Mouse (Mus musculus): ENCODE data around the gene Tex50. TPM values are rescaled to one million over a fixed set of nuclear protein-coding genes. Genes with fewer than 3 reads are reported as not detected.
"Not testable (repeated sequence)": the region's sequence is repeated elsewhere in the genome, so short reads cannot be mapped to it uniquely, and the experiment has no call there.

The Tex50 gene
- not detected for total RNA-seq (2021)
- long read RNA-seq, experiment 1, result 0 reads
- long read RNA-seq, experiment 2, partial matches to known transcripts, result 0 of 1 reads
- long read RNA-seq, experiment 2, other reads (novel, unspliced or antisense), result 1 of 1 reads

DNA sequence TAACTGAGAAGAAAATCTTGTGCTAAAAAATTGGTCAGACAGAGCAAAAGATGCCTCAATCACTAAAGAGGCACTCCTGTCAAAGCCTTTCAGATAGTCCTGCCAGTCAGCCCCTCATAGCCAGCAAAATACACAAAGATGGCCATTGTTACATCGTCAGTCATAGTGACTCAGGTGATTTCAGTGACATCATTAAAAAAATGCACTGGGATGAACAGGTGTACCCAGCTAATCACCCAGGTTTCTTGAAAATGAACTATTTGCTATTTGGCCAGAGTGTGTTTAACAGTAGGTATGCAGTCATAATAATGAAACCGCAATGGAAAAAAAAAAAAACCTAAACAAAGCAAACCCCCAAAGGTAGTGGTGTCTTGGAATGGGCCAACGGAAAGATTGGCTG, at the start of gene Tex50:
TSS of gene Tex50 (minus strand) at position 101 of the 400 bp plus-strand sequence.
- Histone ChIP-seq H3K4me3 (no peak within 1 kb of the TSS), H3K27ac (no peak within 1 kb of the TSS)
- intact Hi-C loops (cut with DNase I), result no loop called here
- DNase-seq (ENCODE audit: extremely low spot score in 1 of 2, low spot score in 2 of 2), result no peak
- TF ChIP-seq CTCF (IDR thresholded peaks at IDR 0.05), result no peak

DNA sequence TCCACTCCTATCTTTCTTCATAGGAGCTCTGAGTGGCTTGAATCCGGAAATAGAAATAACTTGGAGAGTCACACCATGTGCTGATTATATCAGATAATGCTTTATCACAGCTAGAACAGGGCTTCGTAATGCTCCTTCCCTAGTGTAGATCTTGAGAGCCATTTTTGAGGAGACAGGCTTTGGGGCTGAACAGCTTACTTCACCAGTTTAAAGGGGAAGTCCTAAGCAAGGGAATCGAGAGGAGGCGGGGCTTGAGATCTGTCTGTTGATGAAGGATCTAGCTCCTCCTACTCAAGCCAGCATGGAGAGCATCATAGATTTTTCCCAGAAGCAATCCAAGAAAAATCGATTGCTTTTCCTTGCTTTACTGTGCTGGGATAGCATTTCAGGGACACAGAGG, 40.7 kb upstream of the Tex50 start:
- no peak overlapping the region for H3K27ac ChIP-seq
- no peak for TF ChIP-seq CTCF (IDR thresholded peaks at IDR 0.05)
- no peak for DNase-seq (ENCODE audit: extremely low spot score in 1 of 2, low spot score in 2 of 2)
- intact Hi-C loops (cut with DNase I), result loop anchor here (5.0 kb wide), 1 partner anchor 458 kb away; no protein-coding TSS in a partner anchor
- H3K4me3 ChIP-seq, result no peak overlapping the region

DNA sequence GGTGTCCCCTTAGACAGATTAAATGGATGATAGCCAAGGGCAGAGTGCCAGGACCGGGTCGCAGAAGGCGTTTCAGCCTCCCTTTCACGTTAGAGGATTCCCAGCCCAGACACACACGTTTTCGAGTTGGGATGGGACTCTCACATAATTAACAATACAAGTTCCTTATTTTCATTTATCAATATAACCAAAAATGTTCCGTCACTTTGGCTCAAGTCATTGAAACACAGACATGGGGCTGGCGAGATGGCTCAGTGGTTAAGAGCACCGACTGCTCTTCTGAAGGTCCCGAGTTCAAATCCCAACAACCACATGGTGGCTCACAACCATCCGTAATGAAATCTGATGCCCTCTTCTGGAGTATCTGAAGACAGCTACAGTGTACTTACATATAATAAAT, 37.2 kb upstream of the Tex50 start:
- Histone ChIP-seq H3K4me3 (peak overlapping the region; percentile 40; the same call in 1 of the 2 replicates), H3K27ac (peak overlapping the region; percentile 33; the same call in 1 of the 2 replicates)
- intact Hi-C loops (cut with DNase I), result loop anchor here (5.0 kb wide), 1 partner anchor 454 kb away; no protein-coding TSS in a partner anchor
- DNase-seq (ENCODE audit: extremely low spot score in 1 of 2, low spot score in 2 of 2), result not testable (repeated sequence)

DNA sequence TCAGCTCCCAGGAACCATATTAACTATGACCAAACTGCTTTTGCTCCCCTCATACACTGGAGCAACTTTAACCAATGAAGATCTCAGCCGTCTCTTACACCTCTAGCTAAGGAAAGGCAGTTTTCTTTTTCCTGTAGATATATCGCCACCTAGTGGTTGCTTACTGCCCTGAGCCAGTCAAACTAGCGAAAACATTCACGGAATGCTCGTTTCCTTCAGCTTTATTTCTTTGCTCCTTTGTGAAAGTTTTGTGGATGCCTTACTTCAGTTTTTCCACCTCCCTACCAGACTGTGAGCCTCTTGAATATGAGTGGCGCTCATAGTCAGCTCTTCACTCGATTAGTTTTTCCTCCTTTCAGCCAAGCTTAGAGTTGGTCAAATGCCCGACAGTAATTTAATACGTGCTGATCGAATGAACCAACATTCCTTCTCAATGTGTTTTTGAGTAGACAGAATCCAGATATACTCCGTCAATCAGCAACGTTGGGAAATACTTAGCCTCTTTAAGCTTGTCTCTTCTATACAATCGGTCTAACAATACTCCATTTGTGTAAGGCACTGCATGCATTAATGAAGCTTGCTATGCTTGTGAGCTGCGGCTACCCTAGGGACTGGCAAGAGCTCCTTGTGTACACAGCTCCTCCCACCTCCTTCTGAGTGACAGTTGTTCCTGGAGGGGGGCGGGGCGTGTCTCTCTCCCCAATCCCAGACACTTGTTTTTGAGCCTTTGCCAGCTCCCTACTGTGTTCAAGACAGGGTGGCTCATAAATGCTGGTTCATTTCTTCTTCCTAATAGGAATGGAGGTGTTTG, 36.6 kb upstream of the Tex50 start:
- Histone ChIP-seq H3K27ac (peak overlapping the region; percentile 33; the same call in 1 of the 2 replicates), H3K4me3 (peak overlapping the region; percentile 40)
- DNase-seq (ENCODE audit: extremely low spot score in 1 of 2, low spot score in 2 of 2), result peak; percentile 61 to 64
- peak; percentile 96 for TF ChIP-seq CTCF (IDR thresholded peaks at IDR 0.05)
- intact Hi-C loops (cut with DNase I), result loop anchor here (5.0 kb wide), 1 partner anchor 453 kb away; no protein-coding TSS in a partner anchor

DNA sequence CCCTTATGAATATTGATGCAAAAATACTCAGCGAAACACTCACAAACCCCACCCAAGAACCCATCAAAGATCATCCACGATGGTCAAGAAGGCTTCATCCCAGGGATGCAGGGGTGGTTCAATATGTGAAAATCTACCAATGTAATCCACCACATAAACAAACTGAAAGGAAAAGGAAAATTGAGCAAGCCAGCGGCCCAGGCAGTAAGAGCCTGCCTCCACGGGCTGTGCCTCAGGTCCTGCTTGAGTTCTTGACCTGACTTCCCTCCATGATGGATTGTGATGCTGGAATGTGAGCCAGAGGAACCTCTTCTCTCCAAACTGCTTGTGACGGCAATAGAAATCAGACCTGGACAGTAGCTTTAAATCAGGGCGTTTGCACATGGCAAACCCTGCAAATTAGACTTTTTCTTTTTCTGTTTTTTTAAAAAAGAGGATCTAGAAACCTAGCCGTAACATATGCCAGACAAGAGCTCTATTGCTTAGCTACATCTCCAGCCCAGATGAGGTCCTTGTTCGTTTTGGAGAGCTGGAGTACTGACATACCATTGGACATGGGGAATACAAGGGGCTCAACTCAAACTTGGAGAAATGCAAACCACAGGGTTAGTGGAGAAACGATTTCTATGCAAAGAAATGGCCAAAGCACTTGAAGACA, 31.3 kb upstream of the Tex50 start:
- Histone ChIP-seq H3K4me3 (no peak overlapping the region), H3K27ac (no peak overlapping the region)
- DNase-seq (ENCODE audit: extremely low spot score in 1 of 2, low spot score in 2 of 2), result no peak
- intact Hi-C loops (cut with DNase I), result no loop called here
- TF ChIP-seq CTCF (IDR thresholded peaks at IDR 0.05), result no peak

DNA sequence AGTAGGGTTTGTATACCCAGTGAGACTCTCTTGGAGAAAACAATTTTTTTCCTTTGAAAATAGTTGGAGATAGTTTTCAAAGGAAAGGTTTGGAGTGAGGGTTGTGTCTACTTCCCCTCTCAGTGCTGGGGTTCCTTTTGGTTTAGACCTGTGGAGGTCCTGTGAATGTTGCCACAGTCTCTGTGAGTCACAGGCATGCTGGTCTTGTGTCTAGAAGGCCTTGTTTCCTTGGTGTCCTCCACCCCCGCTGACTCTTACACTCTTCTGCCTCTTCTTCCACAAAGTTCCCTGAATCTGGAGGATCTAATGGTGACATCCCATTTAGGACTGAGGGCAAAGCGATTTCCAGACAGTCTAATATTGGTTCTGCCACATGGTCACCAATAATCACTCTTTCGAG, 26.3 kb upstream of the Tex50 start:
- intact Hi-C loops (cut with DNase I), result no loop called here
- no peak for TF ChIP-seq CTCF (IDR thresholded peaks at IDR 0.05)
- Histone ChIP-seq H3K27ac (no peak overlapping the region), H3K4me3 (no peak overlapping the region)
- DNase-seq (ENCODE audit: extremely low spot score in 1 of 2, low spot score in 2 of 2), result no peak

DNA sequence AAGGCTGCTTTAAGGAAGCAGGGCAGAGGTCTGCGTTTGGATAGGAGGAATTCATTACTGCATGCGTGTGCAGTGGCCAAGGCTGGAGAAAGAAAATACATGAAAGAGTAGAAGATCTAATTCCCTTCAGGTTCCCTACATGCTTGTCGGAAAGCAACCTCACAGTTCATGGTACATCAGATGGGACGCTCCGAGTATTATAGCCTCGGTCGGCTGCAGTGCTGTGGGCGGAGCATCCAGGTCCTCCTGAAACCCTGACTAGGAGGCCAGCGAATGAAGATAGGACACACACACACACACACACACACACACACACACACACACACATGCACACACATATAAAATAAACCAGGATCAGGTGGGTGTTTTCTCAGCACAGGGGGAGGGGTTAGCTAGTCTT, 24.6 kb upstream of the Tex50 start:
- Histone ChIP-seq H3K4me3 (no peak overlapping the region), H3K27ac (no peak overlapping the region)
- DNase-seq (ENCODE audit: extremely low spot score in 1 of 2, low spot score in 2 of 2), result no peak
- intact Hi-C loops (cut with DNase I), result no loop called here
- no peak for TF ChIP-seq CTCF (IDR thresholded peaks at IDR 0.05)

DNA sequence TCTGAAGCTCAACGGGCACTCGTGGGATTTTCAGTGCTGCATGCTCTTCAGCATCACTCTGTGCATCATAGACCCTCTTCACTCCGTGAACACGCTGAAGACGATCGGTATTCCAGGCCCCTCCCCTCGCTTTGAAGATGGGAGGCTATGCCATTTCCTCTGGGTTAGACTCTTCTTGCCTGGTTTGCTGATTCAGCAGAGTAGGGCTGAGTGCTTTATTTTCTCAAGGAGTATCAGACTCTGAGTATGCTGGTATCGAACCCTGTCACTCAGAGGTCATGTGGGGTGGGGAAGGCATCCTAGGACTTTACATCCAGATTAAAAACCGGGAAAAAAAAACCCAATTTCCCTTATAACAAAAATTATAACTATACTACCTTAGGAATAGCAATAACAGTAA, 23.3 kb upstream of the Tex50 start:
- Histone ChIP-seq H3K27ac (no peak overlapping the region), H3K4me3 (no peak overlapping the region)
- no peak for DNase-seq (ENCODE audit: extremely low spot score in 1 of 2, low spot score in 2 of 2)
- TF ChIP-seq CTCF (IDR thresholded peaks at IDR 0.05), result no peak
- intact Hi-C loops (cut with DNase I), result no loop called here

DNA sequence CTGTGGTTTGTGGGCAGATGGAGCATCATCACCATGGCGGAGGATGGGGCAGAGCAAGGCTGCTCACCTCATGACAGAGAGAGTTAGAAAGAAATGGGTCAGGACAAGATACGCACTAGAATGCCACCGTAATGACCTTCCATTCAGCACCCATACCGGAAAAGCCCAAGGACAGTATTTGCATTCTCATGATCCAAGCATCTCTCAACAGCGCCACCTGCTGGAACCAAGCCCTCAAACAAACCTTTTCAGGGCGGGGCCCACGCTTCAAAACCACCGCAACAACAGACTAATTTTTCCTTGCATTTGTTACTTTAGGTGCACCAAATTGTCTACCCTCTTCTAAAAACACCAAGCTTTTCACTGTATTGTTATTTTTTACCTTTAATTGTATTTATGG, 21.6 kb upstream of the Tex50 start:
- intact Hi-C loops (cut with DNase I), result no loop called here
- peak; percentile 70 for TF ChIP-seq CTCF (IDR thresholded peaks at IDR 0.05)
- no peak overlapping the region for H3K4me3 ChIP-seq

DNA sequence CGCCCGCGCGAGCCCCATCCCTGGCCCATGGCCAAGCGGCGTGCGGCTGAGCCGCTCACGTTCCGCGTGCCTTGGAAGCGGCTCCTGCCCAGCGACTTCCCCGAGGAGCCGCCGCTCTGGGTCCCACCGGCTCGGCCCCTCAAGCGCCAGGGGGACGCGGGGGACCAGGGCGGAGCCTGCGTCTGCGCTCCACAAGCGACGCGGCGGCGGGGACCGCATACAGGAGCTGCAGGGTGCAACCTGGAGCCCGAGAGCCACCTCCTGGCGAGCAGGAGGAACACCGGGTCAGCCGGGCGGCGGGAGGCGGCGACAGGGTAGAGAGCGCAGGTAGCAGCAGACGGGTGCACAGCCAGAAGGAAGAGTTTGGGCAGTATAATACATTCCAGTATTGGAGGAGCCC, 11.5 kb upstream of the Tex50 start:
- Histone ChIP-seq H3K4me3 (peak overlapping the region; percentile 57), H3K27ac (no peak overlapping the region)
- peak; percentile 67 to 76 for DNase-seq (ENCODE audit: extremely low spot score in 1 of 2, low spot score in 2 of 2)
- TF ChIP-seq CTCF (IDR thresholded peaks at IDR 0.05), result peak; percentile 66
- intact Hi-C loops (cut with DNase I), result loop anchor here (5.0 kb wide), 1 partner anchor 198 kb away; no protein-coding TSS in a partner anchor

More for the DNA sequence above, 21.6 kb upstream of the Tex50 start:
- no peak overlapping the region for H3K27ac ChIP-seq
- peak; percentile 15 to 39 for DNase-seq (ENCODE audit: extremely low spot score in 1 of 2, low spot score in 2 of 2)

DNA sequence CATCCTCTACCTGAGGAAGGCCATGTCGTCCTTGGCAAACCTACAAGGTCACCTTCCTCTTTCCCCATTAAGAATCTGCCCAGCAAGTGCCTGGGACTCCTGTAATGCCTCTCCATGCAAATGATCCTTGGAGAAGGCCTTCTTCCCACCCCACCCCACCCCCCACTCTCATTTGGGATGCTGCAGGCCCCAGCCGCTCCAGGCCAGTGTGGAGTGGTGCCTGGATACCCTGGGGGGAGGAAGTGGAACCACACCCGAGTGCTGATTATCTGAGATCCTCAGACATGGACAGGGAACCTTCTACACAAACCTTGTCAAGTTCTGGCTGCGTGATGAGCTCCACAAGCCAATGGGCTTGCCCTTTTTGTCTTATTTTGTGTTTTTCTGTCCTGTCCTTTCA, 1.2 kb upstream of the Tex50 start:
- Histone ChIP-seq H3K27ac (no peak overlapping the region), H3K4me3 (no peak overlapping the region)
- intact Hi-C loops (cut with DNase I), result no loop called here
- DNase-seq (ENCODE audit: extremely low spot score in 1 of 2, low spot score in 2 of 2), result no peak
- TF ChIP-seq CTCF (IDR thresholded peaks at IDR 0.05), result no peak

DNA sequence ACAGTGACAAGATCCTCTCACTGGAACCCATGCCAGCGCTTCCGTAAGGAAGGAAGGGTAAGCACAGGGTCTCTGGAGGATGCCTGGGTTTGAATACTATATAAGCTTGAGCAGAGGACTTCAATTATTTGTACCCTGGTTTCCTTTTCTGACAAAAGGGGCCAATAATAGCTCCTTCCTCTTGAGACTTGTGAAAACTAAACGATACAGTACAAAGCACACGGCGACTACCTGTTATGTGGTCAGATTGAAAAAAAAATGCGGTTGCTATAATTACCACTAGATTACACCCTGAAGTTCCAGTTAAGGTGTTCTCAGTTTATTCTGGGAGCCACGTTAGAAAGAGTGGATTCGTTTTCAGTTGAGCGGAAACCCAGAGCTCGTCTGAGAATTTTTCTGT, 2.6 kb downstream of the Tex50 start:
- intact Hi-C loops (cut with DNase I), result no loop called here
- no peak for TF ChIP-seq CTCF (IDR thresholded peaks at IDR 0.05)

More for the DNA sequence above, 2.6 kb downstream of the Tex50 start:
- no peak overlapping the region for H3K27ac ChIP-seq
- DNase-seq (ENCODE audit: extremely low spot score in 1 of 2, low spot score in 2 of 2), result no peak
- no peak overlapping the region for H3K4me3 ChIP-seq

Data from left cerebral cortex, adult 2 months (tissue).